Mouse (Mus musculus) liver, adult 2 months (tissue): ENCODE measurements around the gene Gm49336. TPM values are rescaled to one million over a fixed set of nuclear protein-coding genes. Genes with fewer than 3 reads are reported as not detected.

Source experiments
- DNase-seq: peaks from one replicate; pipeline ENCODE4 v3.0.0-alpha.2; 2011; ENCODE audit warnings: low read depth, low spot score; ENCODE audit errors: extremely low read depth
- H3K27ac ChIP-seq: fragments of 200-500 bp; replicated peaks from 2 replicates; pipeline ENCODE4 v1.5.1; 2012; ENCODE audit warnings: low read depth, mild to moderate bottlenecking, control low read depth, inconsistent platforms, low read length; ENCODE audit not compliant: insufficient read depth
- H3K27me3 ChIP-seq: fragments of 200-500 bp; 2 replicates; pipeline ENCODE4 v1.6.1; 2012; ENCODE audit warnings: mild to moderate bottlenecking, moderate library complexity, low read length, inconsistent platforms; ENCODE audit not compliant: control insufficient read depth, insufficient read depth
- H3K36me3 ChIP-seq: fragments of 200-500 bp; 2 replicates; pipeline ENCODE4 v1.6.1; 2012; ENCODE audit warnings: low read length, inconsistent platforms; ENCODE audit not compliant: control insufficient read depth, insufficient read depth
- H3K4me1 ChIP-seq: fragments of 200-500 bp; 2 replicates; pipeline ENCODE4 v1.6.1; 2011; ENCODE audit warnings: low read length; ENCODE audit not compliant: control insufficient read depth, insufficient read depth
- H3K4me3 ChIP-seq: fragments of 200-500 bp; 2 replicates; pipeline ENCODE4 v1.5.1; 2011; ENCODE audit warnings: low read depth, mild to moderate bottlenecking, control low read depth, low read length, moderate library complexity; ENCODE audit not compliant: insufficient read depth
- H3K79me2 ChIP-seq: fragments of 200-500 bp; 2 replicates; pipeline ENCODE4 v1.6.1; 2012; ENCODE audit warnings: inconsistent platforms, mild to moderate bottlenecking, low read length, moderate library complexity; ENCODE audit not compliant: control insufficient read depth, insufficient read depth
- H3K9ac ChIP-seq: fragments of 200-500 bp; 2 replicates; pipeline ENCODE4 v1.6.1; 2012; ENCODE audit warnings: low read depth, mild to moderate bottlenecking, control low read depth, inconsistent platforms, low read length
- CTCF ChIP-seq: fragments of 200-500 bp; IDR thresholded peaks from 2 replicates; pipeline ENCODE4 v1.5.1; 2011; ENCODE audit warnings: low read depth, low read length, control low read depth
- POLR2A ChIP-seq: fragments of 200-500 bp; IDR thresholded peaks from 2 replicates; pipeline ENCODE4 v1.6.1; 2011; ENCODE audit warnings: low read length, control low read depth; ENCODE audit not compliant: insufficient read depth; ENCODE audit errors: extremely low read depth
- WGBS: fragments of 180-500 bp; shearing (Covaris S2); methylation state at CpG from one replicate; pipeline ENCODE4 v1.1.7; 2018; 5-methylcytosine and 5-hydroxymethylcytosine counted together
- polyA plus RNA-seq: library from polyadenylated mRNA; depleted of rRNA; stranded (reverse); fragments of >200 nt; gene quantifications from 2 replicates; pipeline ENCODE4 v1.2.3, GENCODE M21; 2012
- total RNA-seq: library from RNA; depleted of rRNA; stranded (reverse); fragments of >200 nt; gene quantifications from 2 replicates; pipeline ENCODE4 v1.2.3, GENCODE M21; 2014

Gm49336 gene
- total and polyA plus RNA-seq, 2 experiments = 6.4 to 14.8 TPM

- TF ChIP-seq POLR2A (no peak), CTCF (no peak)
- Histone ChIP-seq H3K36me3 (peaks cover 32% of the 10 kb centered on the region), H3K9ac (no peak overlapping the region), H3K4me1 (no peaks in the 10 kb centered on the region), H3K27ac (no peak overlapping the region), H3K27me3 (no peaks in the 10 kb centered on the region), H3K4me3 (no peak overlapping the region), H3K79me2 (no peaks in the 10 kb centered on the region)
- WGBS = 90% methylated on average over 7 of the region's 7 CpGs
- DNase-seq = no peak
These were observed 35.0 kb upstream of the Gm49336 start for GRCm38 (mm10) chr14:60286194-60286863.

GRCm38 (mm10) chr14:60275301-60276276 is 24.3 kb upstream of the Gm49336 start:
- 75% methylated on average over 7 of the region's 7 CpGs for WGBS
- Histone ChIP-seq H3K27ac (no peak overlapping the region), H3K27me3 (no peaks in the 10 kb centered on the region), H3K79me2 (peaks cover 5% of the 10 kb centered on the region; the same call in 1 of the 2 replicates), H3K4me3 (no peak overlapping the region), H3K36me3 (peaks cover 13% of the 10 kb centered on the region), H3K9ac (no peak overlapping the region), H3K4me1 (peaks cover 3% of the 10 kb centered on the region)
- peak; percentile 34 for DNase-seq
- no peak for TF ChIP-seq POLR2A
- TF ChIP-seq CTCF = no peak

GRCm38 (mm10) chr14:60273346-60273745 is 22.0 kb upstream of the Gm49336 start:
- H3K4me3 ChIP-seq = no peak overlapping the region
- WGBS = 73% methylated on average over 6 of the region's 6 CpGs
- no peak for TF ChIP-seq POLR2A
- TF ChIP-seq CTCF = no peak
- peaks cover 13% of the 10 kb centered on the region for H3K79me2 ChIP-seq
- H3K9ac ChIP-seq = no peak overlapping the region
- H3K4me1 ChIP-seq = peaks cover 3% of the 10 kb centered on the region
- no peak for DNase-seq
- no peaks in the 10 kb centered on the region for H3K27me3 ChIP-seq
- H3K36me3 ChIP-seq = peaks cover 7% of the 10 kb centered on the region
- no peak overlapping the region for H3K27ac ChIP-seq

- TF ChIP-seq POLR2A (no peak), CTCF (no peak)
- no peaks in the 10 kb centered on the region for H3K36me3 ChIP-seq
- WGBS = 83% methylated on average over 6 of the region's 6 CpGs
- H3K9ac ChIP-seq = no peak overlapping the region
- H3K4me1 ChIP-seq = no peaks in the 10 kb centered on the region; the same call in none of the 2 replicates
- peaks cover 17% of the 10 kb centered on the region for H3K79me2 ChIP-seq
- no peak overlapping the region for H3K4me3 ChIP-seq
- H3K27ac ChIP-seq = no peak overlapping the region
- DNase-seq = peak; percentile 7
- H3K27me3 ChIP-seq = no peaks in the 10 kb centered on the region
These were observed 18.0 kb upstream of the Gm49336 start for GRCm38 (mm10) chr14:60269333-60269732.

GRCm38 (mm10) chr14:60264990-60265876 is 13.9 kb upstream of the Gm49336 start, which contains the start of gene Mtmr6:
Gene Mtmr6, plus strand, starts transcription at chr14:60265228.
- H3K36me3 ChIP-seq = no peaks in the 10 kb centered on the region
- peak within 1 kb of the TSS; percentile 91 for H3K4me3 ChIP-seq
- no peaks in the 10 kb centered on the region for H3K27me3 ChIP-seq
- TF ChIP-seq CTCF = peak; percentile 95
- TF ChIP-seq POLR2A = 0 out of 2 replicates have a peak, but pooled peaks have one; percentile 46
- peak within 1 kb of the TSS; percentile 89 for H3K9ac ChIP-seq
- H3K79me2 ChIP-seq = peaks cover 11% of the 10 kb centered on the region
- H3K4me1 ChIP-seq = no peaks in the 10 kb centered on the region
- DNase-seq = peak; percentile 97
- WGBS = 2% methylated on average over 51 of the region's 51 CpGs
- peak within 1 kb of the TSS; percentile 66 for H3K27ac ChIP-seq
